Mouse (Mus musculus) B cell, adult 67 days (primary cell): ENCODE results near the gene Zkscan8. TPM values are rescaled to one million over a fixed set of nuclear protein-coding genes. Genes with fewer than 3 reads are reported as not detected.

ENCODE experiments used
- total RNA-seq, 2 experiments: library from RNA; stranded (reverse); gene quantifications; 4 replicates each; pipeline ENCODE4 v1.2.4; 2023

The Zkscan8 gene
- 10 to 100 TPM; 12.2 to 23.2 TPM for total RNA-seq

GRCm38 (mm10) chr13:21530781-21531201 lies at the start of gene Zkscan8:
Zkscan8 (minus strand) TSS chr13:21531120.

GRCm38 (mm10) chr13:21559793-21560192 lies 28.9 kb upstream of the Zkscan8 start, which contains the start of gene Olfr1535:
Olfr1535 (minus strand) TSS chr13:21559893.

DNA sequence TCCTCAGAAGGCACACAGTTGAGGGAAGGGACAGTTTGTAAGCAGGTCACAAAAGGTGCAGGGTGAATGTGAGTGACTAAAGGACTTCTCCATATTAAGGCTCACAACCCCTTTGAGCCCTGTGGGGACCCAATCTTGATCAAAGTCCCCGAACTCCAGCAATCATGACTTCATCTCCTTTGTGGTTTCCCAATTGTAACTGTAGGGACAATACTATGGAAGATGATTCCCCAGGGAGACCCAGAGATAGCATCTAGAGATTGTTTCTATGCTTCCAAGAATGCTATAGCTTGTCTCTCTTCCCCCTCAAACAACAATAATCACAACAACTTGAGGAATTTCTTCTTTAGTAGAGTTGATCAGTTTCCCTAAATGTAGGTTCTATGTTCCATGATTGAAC lies 11.8 kb upstream of the Zkscan8 start, which contains the start of gene Olfr1366:
Olfr1366 (minus strand) TSS at position 101 of the 400 bp plus-strand sequence.

GRCm38 (mm10) chr13:21501182-21501581 lies 29.7 kb downstream of the Zkscan8 start, which contains the start of gene Gm11273:
Gm11273 (minus strand) TSS chr13:21501418.

DNA sequence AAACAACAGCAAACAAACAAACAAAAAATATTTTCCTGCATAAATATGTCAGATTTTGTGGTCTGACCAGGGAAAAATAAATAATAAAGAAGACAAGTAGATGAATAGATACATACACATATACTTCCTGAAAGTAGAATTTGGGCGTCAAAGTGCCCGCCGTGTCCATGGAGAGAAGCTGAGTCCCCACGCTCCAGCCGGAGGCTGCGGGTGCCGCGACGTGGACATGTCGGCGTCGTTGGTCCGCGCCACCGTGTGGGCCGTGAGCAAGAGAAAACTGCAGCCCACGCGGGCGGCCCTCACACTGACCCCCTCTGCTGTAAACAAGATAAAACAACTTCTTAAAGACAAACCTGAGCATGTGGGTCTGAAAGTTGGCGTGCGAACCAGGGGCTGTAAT lies 35.8 kb downstream of the Zkscan8 start, which contains the start of gene AK157302:
AK157302 (plus strand) TSS at position 144 of the 400 bp plus-strand sequence.

GRCm38 (mm10) chr13:21478759-21479670 lies 51.9 kb downstream of the Zkscan8 start, which contains the start of the genes Zkscan4 and Gm10065:
Zkscan4 (plus strand) TSS chr13:21478907.
Gm10065 (minus strand) TSS chr13:21479441.

GRCm38 (mm10) chr13:21468061-21469019 lies 62.6 kb downstream of the Zkscan8 start, which contains the start of gene Nkapl:
Nkapl (minus strand) TSS chr13:21468509.

Other genes starting within 250 kb of the Zkscan8 start
- not detected for gene Gpx5, start 238.4 kb downstream of the Zkscan8 start, total RNA-seq
- gene Gpx6, start 219.0 kb downstream of the Zkscan8 start, total RNA-seq, result not detected
- gene Olfr1367, start 184.2 kb downstream of the Zkscan8 start, total RNA-seq, result not detected
- 1 to 10 TPM; 3.2 to 3.6 TPM for gene Zscan12, start 168.3 kb downstream of the Zkscan8 start, total RNA-seq
- 10 to 100 TPM; 66.9 to 70.3 TPM for gene Zkscan3, start 128.4 kb downstream of the Zkscan8 start, total RNA-seq
- gene Pgbd1, start 90.1 kb downstream of the Zkscan8 start, total RNA-seq, result under 1 TPM in 1 of 2 experiments, not detected in 1; 0.38 TPM
- gene Zscan26, start 77.4 kb downstream of the Zkscan8 start, total RNA-seq, result 10 to 100 TPM; 44.5 to 50.7 TPM
- not detected for gene Nkapl, start 62.6 kb downstream of the Zkscan8 start, total RNA-seq
- gene Zkscan4, start 52.2 kb downstream of the Zkscan8 start, total RNA-seq, result not detected
- not detected for gene Gm10065, start 51.7 kb downstream of the Zkscan8 start, total RNA-seq
- 1 to 10 TPM; 4.8 to 5.0 TPM for gene AK157302, start 35.9 kb downstream of the Zkscan8 start, total RNA-seq
- gene Gm11273, start 29.7 kb downstream of the Zkscan8 start, total RNA-seq, result 10 to 100 TPM; 11.7 to 12.4 TPM
- not detected for gene Olfr1366, start 11.7 kb upstream of the Zkscan8 start, total RNA-seq
- gene Olfr1535, start 28.8 kb upstream of the Zkscan8 start, total RNA-seq, result not detected
- gene Olfr1364, start 50.6 kb upstream of the Zkscan8 start, total RNA-seq, result not detected
- not detected for gene Olfr1362, start 82.9 kb upstream of the Zkscan8 start, total RNA-seq
- not detected for gene Olfr11, start 111.4 kb upstream of the Zkscan8 start, total RNA-seq
- not detected for gene Olfr1361, start 132.3 kb upstream of the Zkscan8 start, total RNA-seq
- not detected for gene Olfr1360, start 146.3 kb upstream of the Zkscan8 start, total RNA-seq
- gene Olfr1359, start 167.0 kb upstream of the Zkscan8 start, total RNA-seq, result not detected
- 100 to 1,000 TPM; 101 to 113 TPM for gene Hist1h2bl, start 185.0 kb upstream of the Zkscan8 start, total RNA-seq
- gene Hist1h2ai, start 185.3 kb upstream of the Zkscan8 start, total RNA-seq, result 100 to 1,000 TPM; 114 to 126 TPM
- gene Hist1h3h, start 186.5 kb upstream of the Zkscan8 start, total RNA-seq, result 100 to 1,000 TPM; 156 to 168 TPM
- gene Hist1h2bm, start 190.9 kb upstream of the Zkscan8 start, total RNA-seq, result 10 to 100 TPM in 1 of 2 experiments, 1 to 10 TPM in 1; 7.6 to 10.7 TPM
- 10 to 100 TPM; 18.4 to 18.5 TPM for gene Hist1h4j, start 203.9 kb upstream of the Zkscan8 start, total RNA-seq
- gene Hist1h4k, start 219.4 kb upstream of the Zkscan8 start, total RNA-seq, result 100 to 1,000 TPM; 328 to 393 TPM
- gene Hist1h2ak, start 222.7 kb upstream of the Zkscan8 start, total RNA-seq, result 10 to 100 TPM; 44.3 to 63.1 TPM
- 100 to 1,000 TPM; 110 to 111 TPM for gene Hist1h2bn, start 223.0 kb upstream of the Zkscan8 start, total RNA-seq
- gene Hist1h1b, start 249.5 kb upstream of the Zkscan8 start, total RNA-seq, result 10 to 100 TPM; 75.2 to 83.5 TPM